Mouse (Mus musculus): ENCODE data around the gene Lrrc75b.

GRCm38 (mm10) chr10:75589651-75590050 lies 29.5 kb upstream of the Lrrc75b start:
- TF ChIP-seq CTCF (conservative IDR thresholded peaks at IDR 0.05; ENCODE audit: insufficient read depth, insufficient read length, low read depth, low read length): no peak
- TF ChIP-seq POLR2A (IDR thresholded peaks at IDR 0.05; ENCODE audit: low read depth, low read length): no peak

Measured in kidney, adult 2 months (tissue).